Mouse (Mus musculus) testis, postnatal 14 days (tissue): Measurements from ENCODE around the gene Rnasek.

Experiments used
- DNase-seq: peaks from one replicate; pipeline ENCODE4 v3.0.0; 2021; ENCODE audit warnings: low spot score

Gene Rnasek

DNA sequence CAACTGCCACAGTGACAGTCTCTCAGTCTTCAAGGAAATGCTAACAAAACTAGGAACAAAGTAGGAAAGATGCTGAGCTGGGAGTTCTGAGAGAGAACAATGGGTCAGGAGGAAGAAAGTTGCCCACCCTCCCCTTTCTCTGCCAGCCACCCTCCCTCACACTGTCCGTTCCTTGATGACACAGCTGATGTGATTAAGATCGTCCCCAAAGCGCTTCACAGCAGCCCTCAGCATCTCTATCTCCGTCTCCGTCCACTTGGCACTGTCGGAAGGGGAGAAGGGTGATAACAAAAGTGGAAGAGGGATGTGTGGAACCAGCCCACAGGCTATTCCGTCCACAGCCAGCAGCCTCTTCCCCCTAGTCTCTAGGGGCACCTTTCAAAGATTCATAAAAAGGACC is 2.9 kb downstream of the Rnasek start:
- no peak for DNase-seq

DNA sequence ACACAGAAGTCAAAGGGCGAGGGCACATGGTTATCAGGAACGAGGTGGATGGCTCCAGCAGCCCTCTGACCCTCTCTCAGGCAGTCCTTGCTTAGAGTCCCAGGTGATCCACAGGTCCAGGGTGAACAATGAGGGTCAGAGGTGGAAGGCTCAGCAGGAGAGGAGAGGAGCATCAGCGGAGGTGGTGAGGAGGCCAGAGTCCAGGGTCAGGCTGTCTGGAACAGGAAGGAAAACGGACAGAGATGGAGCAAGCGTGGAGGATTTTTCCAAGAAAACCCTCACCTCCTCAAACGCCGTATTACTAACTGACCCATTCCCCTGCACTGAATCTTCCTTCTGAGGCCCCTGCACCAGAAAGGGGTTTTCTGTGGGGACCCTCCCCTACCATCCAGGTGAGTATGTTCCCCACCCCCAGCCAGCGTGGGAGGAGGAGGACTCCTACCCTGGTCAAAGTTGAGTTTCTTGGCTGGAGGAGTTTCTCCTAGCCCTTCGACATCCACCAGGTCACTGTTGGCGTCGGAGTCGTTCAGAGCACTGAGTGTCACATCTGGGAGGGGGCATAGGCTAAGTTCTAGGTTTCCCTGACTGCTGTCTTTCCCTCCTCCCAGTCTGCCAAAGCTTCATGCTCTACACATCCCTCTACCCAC is 4.3 kb downstream of the Rnasek start:
- no peak for DNase-seq

DNA sequence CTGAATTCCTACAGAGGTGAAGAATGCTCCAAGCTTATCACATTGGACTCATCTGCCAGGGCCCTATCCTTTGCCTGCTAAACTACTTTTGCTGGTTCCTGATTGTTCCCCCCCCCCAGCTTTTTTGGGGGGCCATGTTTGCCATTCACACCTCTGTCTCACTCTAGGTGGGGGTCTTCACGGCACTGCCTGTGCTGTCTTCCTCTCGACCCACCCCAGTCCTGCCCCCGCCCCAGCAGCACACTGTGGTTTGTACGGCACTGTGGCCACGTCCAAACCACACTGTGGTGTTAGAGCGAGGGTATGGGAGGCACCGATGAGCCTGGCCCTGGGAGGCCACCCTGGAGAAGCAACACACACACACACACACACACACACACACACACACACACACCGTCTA is 5.1 kb downstream of the Rnasek start:
- DNase-seq: no peak

DNA sequence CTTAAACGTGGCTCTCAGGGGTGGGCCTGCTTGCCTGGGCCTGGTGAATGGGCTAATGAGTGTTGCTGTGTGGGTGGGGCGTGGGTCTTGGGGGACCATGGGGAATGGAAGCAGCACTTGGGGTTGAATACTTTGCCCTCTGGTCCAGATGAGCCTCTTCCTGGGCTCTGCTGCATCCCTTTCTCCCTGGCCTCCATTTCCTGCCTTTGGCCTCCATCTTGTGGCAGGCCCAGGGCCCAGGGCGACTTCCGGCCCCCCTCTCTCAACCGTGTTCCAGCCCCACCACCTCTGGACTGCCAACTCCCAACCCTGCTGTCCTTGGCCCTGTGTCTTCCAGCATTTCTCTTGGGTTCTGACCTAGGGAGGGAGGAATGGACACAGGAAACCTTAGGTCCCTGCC is 5.6 kb downstream of the Rnasek start:
- DNase-seq: peak; percentile 59

DNA sequence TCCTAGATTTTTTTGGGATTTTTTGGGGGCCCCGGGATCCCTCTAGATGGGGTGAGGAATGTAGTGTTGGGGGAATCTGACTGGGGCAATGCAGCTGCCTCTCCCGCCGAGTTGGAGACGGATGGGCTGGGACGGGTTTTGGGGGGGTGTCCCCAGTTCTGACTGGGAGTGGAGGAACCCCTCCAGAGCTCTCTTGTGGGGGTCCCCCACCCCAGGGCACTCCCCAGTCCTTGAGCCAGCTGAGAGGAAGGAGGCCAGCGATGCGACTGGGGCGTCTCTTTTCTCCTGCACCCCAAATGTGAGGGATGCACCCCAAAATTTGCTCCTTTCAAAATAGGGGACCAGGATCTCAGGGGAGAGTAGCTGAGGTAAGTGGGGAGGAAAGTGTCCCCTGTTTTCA is 6.6 kb downstream of the Rnasek start:
- no peak for DNase-seq

DNA sequence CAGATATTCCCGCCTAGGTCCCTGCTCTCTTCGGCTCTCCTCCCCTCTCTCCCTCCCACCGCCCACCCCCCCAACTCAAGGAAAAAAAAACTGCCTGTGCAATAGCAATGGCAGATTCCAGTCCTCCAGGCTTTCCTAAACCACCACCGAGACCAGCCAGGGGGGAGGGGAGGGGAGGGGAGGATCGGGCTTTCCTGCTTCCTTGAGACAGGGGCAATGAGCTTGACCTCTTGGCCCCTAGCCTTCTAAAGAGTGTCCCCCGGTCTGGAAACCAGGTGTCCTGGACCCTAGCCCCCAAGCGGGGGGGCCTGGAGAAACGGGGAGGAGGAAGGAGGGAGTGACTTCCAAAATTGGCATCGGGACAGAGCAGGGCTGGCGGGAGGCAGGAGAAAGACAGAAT is 7.1 kb downstream of the Rnasek start:
- no peak for DNase-seq

DNA sequence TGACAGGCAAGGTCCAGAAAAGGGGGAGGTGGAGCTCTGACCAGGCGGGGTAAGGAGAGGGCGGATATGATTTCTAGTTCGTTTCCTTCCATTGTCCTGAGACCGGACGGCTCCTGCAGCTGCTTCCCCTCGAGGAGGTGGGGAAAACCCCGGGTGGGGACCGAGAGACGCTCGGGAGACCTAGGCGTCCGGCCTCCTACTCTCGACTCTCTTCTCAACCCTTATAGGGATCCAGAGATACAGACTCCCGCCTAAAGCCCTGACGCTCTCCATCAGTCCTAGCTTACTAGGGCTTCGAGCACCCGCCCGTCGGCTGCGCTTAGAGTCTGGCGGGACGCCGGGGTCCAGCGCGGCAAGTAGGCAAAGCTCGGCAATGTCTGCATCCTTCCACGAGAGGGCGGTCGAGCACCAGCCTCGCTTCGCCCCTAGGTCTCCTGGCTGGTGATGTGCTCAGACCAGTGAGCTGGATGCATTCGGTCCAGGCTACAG is 9.4 kb downstream of the Rnasek start:
- peak; percentile 80 for DNase-seq

DNA sequence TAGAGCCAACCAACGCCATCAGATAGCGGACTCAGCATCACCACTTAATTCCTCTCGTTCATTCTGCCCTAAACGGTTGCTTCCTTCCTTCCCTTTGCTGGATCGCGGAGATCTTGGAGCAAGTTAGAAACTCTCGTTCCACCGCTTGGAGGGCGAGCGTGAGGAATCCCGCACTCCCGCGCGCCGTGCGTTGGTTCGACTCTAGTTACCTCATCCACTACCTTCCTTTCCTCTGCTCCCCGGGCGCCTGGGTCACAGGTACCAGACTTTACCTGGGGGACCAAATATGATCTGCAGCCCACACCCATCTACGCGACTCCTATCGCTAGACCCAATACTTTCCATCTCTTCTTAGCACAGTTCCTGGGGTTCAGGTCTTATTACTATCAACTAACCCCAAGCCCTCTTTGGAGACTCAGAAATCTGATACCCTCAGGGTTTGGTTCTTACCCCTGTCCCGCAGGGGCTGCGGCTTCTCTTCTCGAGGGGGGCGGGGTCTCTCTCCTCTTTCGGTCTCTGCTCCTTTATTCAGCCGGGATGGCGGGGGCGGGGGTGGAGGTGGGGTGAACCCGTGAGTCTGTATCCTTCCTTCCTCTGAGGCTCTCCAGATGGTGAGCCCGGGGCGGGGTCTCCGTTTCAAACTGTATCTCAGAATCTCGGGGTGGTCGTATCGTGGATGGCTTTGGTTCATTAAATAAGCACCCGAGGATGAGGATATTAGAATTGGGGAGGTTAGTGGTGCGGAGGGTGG is 10.2 kb downstream of the Rnasek start, which contains the start of gene Bcl6b:
TSS of gene Bcl6b (minus strand) at position 539 of the 751 bp plus-strand sequence.
- no peak for DNase-seq

DNA sequence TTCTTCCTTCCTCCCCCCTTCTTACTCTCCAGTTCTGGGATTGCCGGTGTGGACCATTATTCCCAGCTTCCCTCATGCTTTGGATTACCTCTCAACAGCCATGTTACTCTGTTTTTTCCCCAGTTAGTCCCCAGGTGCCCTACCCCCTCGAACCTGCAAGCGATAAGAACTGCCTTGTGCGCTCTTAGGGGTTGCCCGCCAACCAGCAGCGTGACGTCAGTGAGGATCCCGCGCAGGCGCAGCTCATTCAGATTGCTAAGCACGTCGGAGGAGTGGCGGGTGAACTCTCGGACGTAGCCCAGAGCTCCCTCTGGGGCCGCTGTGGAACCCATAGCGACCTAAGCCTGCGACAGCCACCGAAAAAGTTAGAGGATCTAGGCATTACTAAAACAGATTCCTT is 10.8 kb downstream of the Rnasek start:
- DNase-seq: peak; percentile 71

DNA sequence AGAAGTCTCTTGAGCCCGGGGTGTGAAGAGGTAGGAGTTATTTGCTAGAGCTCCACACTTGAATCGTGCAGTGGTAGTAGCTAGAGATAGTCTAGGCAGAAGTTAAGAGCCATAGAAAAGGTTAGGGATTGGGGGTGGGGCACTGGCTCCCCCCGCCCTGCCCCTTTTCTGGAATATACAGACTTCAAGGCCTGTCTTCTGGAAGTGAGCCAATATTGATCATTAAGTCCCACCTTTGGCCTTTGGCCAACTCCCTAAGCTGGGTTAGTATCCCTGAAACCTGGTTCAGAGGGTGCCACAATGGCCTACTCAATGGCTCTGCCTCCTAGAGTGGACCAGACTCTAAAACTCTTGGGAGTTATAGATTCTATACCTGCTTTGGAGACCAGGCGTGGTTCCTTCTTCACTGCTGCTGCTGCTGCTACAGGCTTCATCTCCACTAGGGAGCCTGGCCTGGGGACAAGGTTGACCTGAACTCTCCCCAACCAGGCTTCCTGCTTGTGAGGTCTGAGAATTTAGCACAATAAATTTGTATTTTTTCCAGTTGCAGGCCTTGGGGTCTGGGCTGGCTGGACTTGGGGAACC is 11.9 kb downstream of the Rnasek start:
- DNase-seq: no peak

DNA sequence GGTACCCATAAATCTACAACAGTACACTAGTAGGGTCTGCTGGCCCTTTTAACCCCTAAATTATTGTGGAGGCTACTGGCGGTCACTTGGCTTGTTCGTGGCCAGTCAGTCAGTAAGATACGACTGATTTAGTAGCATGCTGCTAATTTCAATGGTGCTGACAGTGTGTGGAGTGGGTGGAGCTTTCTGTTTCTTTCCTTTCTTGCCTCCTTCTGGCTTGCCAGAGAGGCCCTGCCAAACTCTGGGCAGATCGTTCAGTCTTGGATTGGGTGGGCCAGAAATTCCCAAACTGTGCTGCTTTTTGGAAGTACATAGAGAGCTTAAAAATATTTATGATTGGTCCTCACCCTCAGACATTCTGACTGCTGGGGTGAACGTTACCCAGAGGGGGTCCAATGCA is 12.5 kb downstream of the Rnasek start:
- DNase-seq: no peak

DNA sequence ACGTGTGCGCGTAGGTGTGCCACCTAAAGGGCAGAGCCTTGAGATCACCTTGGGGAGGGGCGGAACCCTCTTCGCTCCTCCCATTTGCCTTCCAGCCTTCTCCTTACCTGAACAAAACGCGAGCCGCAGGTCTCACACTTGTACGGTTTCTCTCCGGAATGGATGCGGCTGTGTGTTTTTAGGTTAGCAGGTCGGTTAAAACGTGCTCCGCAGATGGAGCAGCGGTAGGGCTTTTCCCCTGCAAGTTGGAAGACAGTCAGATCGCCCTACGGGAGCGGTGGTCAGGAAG is 13.1 kb downstream of the Rnasek start:
- DNase-seq: no peak

DNA sequence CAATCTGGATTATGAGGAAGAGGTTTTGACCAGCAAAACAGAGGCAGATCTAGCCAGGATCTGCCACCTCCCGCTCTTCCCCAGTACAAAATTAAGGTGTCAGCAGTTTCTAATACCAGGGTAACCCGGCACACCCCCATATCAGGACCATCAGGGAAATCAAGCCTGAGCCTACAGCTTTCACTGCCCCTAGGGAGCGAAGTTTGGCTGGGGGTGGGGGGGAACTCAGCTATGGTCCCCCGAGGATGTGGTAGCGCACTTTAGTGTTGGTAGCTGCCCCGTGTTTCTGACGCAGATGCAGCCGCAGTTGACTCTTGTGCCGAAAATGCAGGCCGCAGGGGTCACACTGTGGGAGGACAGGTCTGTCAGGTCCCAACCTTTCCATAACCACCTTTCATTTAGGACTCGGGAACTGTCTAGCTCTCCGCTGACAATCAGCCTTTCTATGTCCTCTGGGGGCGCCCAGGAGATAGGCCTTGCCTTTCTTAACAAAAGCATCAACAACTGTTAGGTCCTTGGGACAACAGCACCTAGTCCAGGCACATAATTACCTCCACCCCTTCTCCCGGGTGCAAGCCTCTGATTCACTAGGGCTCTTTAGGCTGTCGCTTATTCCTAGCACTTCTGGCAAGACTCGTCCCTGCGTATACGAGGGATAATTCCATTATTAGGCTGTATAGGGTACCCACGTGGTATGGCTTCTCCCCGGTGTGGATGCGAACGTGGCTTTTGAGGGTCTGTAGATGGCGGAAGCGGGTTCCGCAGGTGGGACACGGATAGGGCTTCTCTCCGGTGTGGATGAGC is 13.6 kb downstream of the Rnasek start:
- DNase-seq: no peak

DNA sequence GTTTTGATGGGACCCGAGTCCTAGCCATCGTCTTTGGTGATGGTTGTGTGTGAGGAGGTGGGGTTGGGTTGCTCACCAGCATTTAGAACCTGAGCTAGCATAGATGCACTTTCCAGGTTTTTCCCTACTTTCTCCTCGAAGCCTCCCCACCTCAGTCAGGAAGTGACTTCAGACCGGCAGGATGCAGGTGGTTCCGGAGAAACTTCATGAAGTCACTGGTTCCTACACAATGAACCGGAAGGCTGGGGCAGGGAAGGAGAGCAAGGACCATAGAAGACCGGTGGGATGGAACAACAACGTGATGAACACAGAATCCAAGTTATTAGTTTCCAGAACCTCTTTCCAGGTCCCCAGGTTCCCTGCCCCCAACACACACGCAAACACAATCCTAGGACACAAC is 15.9 kb downstream of the Rnasek start:
- DNase-seq: no peak

DNA sequence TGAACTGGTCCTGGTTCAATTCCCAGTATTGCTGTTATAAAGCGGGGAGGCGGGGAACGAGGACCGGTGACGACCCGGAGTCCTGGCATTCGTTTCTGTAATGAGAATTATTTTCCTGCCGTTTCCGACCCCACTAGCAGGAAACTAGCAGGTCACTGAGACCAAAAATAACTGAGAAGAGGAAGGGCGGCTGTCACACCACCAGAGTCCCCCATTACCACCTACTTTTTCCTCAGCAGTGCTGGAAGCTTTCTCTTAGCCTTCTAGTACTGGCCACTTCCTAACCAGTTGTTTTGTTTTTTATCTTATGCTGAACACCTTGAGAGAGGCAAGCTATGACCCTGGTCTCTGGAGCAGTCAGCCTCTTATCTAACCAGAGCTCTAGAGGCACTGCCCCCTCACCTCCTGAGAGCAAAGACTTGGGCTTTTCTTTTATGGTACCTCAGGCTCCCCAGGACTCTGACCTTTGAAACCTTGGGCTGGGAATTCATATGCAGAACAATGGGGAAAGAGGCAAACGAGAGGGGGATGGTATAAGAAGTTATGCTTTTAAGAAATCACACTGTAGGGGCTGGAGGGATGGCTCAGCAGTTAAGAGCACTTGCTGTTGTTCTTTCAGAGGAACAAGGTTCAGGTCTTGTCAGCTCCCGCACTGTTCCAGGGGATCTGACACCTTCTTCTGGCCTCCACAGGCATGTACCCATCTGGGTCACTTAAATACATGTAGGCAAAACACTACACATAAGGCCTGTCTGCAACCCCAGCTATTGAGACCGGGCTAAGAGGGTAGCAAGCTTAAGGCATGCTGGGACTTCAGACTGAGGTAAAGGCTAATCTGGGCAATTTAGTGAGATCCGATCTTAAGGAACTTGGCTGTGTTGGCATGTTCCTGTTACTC is 17.8 kb downstream of the Rnasek start:
- no peak for DNase-seq

DNA sequence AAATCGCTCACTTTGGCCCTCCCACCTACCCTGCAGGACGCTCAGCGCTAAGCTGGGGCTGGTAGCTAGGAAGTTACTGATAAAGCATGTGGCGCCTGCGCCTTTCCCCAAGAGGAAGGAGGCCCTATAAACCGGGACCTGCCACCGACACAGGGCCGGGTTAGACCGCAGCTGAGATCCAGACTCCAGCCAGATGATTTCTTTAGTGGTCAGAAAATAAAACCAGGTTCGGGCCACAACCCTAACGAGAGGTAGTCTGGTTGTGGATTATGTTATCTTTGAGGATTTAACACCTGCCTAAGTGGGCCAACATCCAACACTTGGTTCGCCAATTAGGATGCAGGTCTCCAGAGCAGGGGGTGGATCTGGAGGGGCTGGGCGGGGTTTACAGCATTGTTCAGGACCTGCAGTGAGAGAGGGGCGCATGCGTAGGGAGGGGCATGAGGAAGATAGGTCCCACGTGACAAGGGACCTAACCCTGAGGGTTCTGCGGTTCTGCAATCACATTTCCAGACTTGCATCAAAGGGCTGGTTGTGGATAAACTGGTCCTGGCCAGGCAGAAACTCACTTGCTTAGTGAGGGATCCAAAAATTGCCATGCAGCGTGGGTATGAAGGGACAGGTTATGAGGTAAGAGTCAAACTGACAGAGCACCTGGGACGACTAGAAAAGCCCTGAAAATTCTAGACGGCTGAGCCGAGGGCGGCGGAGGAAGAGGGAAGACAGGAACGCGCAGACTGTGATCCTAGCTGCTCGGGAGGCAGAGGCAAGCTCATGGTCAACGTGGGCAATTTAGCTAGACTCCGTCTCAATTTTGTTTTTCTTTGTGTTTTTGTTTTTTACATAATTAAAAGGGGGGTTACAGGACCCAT is 18.7 kb downstream of the Rnasek start, which contains the start of gene Slc16a13:
TSS of gene Slc16a13 (minus strand) at position 334 of the 872 bp plus-strand sequence.
- DNase-seq: peak; percentile 92

DNA sequence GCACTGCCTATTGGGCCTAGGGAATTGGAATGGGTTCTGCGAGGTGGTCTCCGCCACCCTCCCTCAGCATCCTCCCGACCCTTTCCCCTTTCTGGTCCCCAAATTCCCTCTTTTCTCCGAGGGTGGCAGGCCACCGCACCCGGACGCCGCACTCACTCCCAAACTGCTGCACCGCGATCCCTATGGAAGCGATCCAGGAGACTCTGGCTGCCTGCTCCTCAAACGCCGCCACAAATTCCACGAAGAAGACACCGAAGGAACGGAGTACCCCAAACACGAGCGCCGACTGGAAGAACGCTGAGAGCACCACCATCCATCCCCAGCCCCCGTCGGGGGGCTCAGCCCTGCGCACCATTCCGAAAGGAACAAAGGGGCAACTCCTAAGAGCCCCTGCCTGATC is 19.3 kb downstream of the Rnasek start:
- no peak for DNase-seq

DNA sequence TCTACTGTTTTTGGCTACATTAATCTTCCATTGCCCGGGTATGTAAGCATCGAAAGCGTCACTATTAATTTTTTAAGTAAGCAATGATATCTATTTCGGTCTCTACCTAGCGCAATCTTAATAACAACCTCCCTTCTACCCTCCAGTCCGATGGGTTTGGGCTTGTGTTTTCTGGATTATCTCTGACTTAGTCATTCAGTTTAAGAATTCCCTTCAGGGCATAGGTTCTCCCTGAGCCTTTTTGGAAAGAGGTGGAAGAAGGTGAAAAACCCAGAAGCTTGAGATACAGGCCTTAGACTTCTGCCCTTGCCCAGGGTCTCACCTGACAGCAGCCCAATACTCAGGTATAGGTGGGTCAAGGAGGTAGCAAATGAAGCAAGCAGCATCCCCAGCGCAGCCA is 19.8 kb downstream of the Rnasek start:
- DNase-seq: no peak

DNA sequence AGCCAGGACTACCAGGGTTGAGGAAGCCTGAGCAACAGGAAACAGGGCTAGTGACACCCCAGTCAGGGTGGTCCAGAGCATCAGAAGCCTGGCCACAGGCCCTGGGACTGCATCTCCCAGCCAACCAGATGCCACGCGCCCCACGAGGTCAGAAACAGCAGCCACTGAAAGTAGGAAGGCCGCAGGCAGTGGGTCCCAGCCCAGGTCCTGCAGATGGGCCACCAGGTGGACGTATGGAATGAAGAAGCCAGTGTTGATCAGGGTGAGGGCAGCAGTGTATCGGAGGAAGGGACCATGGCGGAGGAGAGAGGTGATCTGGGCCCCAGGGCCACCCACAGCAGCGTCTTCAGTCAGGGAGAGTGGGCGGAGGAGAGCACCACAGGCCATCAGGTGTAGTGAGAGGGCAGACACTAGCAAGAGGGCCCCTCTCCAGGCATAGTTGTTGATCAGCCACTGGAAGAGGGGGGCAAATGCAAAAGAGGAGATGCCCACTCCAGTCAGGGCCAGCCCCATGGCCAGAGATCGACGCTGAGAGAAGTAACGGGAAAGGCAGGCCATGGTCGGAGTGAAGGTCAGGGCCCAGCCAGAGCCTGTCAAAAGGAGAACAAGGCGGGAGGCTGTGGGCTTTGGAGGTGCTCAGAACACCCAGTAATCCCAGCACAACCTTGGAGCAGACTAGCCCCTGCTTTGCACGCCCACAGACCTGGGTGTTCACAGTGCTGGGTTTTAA is 20.7 kb downstream of the Rnasek start:
- DNase-seq: no peak

DNA sequence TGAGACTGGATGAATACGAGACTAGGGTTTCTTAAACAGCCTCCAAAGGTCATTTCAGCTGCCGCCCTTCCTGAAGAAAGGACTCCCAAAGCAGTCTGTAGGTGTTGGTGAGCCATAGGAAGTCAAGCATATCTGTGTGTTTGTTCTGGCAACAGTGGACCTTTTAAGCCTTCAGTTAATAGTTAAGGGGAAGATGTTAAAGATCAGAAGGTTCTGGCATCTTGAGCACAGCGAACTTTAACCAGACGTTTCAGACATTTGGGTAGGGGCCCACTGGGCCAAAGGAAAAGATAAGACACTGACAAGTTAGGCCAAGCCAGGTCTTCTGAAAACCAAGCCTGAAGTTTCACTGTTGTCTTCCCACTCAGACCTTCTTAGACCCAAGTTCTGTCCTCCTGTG is 21.6 kb downstream of the Rnasek start:
- no peak for DNase-seq
